In genomic region chr1:179096323-179096722, GRCm38 (mm10) we compare ENCODE assay signal across 26 mouse cellular contexts.
DNase-seq lines count a peak whose midpoint lies in the region; ATAC-seq and TF ChIP-seq lines count a peak whose summit lies in the region.
"Had no signal": no experiment of that assay in that cellular context is flagged by ENCODE, and none has a peak within 500 bp of the region (broad histone marks: within the 10 kb centered on the region; RNA-seq: fewer than 3 reads in every experiment).

No protein-coding gene starts in this region.

- H3K4me2 ChIP-seq in lung, embryonic 14.5 days = no peak overlapping the region
- H3K4me2 ChIP-seq: hindbrain, embryonic 13.5 days; liver, embryonic 11.5 days; lung, embryonic 15.5 days; midbrain, embryonic 12.5 days; neural tube, embryonic 12.5 days had no signal

- DNase-seq in heart, adult 11 months = peak; percentile 70
- no peak for DNase-seq in heart, embryonic 10.5 days (ENCODE audit: low spot score)
- peak; percentile 28 for DNase-seq in lung, embryonic 14.5 days
- no peak for DNase-seq in lung, postnatal 36 days
- DNase-seq in forelimb bud, embryonic 11.5 days (ENCODE audit: low read depth, low spot score) = peak; percentile 48
- DNase-seq in retina, embryonic 14.5 days (ENCODE audit: low spot score) = peak; percentile 10
- DNase-seq in adrenal gland, postnatal 10 days = no peak
- DNase-seq: adrenal gland, postnatal 25 days; cerebellum, adult 11-12 months; cerebellum, postnatal 14 days; heart, adult 18-20 months; kidney, adult 9 months; kidney, postnatal 36 days; layer of hippocampus, adult 9-11 months; right cerebral cortex, postnatal 14 days had no signal

- H3K36me3 ChIP-seq in heart, embryonic 10.5 days = no peaks in the 10 kb centered on the region
- H3K36me3 ChIP-seq in lung, embryonic 14.5 days (ENCODE audit: insufficient read depth) = no peaks in the 10 kb centered on the region
- H3K36me3 ChIP-seq: hindbrain, embryonic 13.5 days; lung, embryonic 15.5 days; midbrain, embryonic 12.5 days; neural tube, embryonic 12.5 days had no signal

- no peak for ATAC-seq in lung, embryonic 14.5 days (ENCODE audit: insufficient read depth)
- ATAC-seq in megakaryocyte progenitor cell, adult 5-6 weeks (replicated peaks; ENCODE audit: poor library complexity) = no peak
- ATAC-seq: activated CD4-positive, CD25-positive, alpha-beta regulatory T cell, adult 4 months; inflammation-experienced regulatory T-cells, adult 6 months had no signal

- no peak for TF ChIP-seq CTCF in lung, embryonic 14.5 days (IDR thresholded peaks at IDR 0.05; ENCODE audit: low read depth)

- H3K27ac ChIP-seq in heart, embryonic 10.5 days = no peak overlapping the region
- H3K27ac ChIP-seq in lung, embryonic 14.5 days (ENCODE audit: low read depth) = no peak overlapping the region
- H3K27ac ChIP-seq: hindbrain, embryonic 13.5 days; left cerebral cortex, adult 2 months; lung, embryonic 15.5 days; macrophage; midbrain, embryonic 12.5 days; neural tube, embryonic 12.5 days had no signal

- no peak overlapping the region for H3K4me3 ChIP-seq in heart, embryonic 10.5 days
- no peak overlapping the region for H3K4me3 ChIP-seq in lung, embryonic 14.5 days (ENCODE audit: low read depth, low read length)
- H3K4me3 ChIP-seq: hindbrain, embryonic 13.5 days; left cerebral cortex, adult 2 months; lung, embryonic 15.5 days; midbrain, embryonic 12.5 days; neural tube, embryonic 12.5 days had no signal

- no peaks in the 10 kb centered on the region for H3K9me3 ChIP-seq in heart, embryonic 10.5 days
- H3K9me3 ChIP-seq in lung, embryonic 14.5 days (ENCODE audit: low read depth, low read length) = no peaks in the 10 kb centered on the region
- H3K9me3 ChIP-seq: G1E; hindbrain, embryonic 13.5 days; lung, embryonic 15.5 days; midbrain, embryonic 12.5 days; neural tube, embryonic 12.5 days had no signal

- H3K9ac ChIP-seq in lung, embryonic 14.5 days = no peak overlapping the region
- H3K9ac ChIP-seq: hindbrain, embryonic 13.5 days; lung, embryonic 15.5 days; midbrain, embryonic 12.5 days; neural tube, embryonic 12.5 days had no signal

- H3K27me3 ChIP-seq in heart, embryonic 10.5 days (ENCODE audit: insufficient read depth, poor library complexity, severe bottlenecking) = no peaks in the 10 kb centered on the region
- no peaks in the 10 kb centered on the region for H3K27me3 ChIP-seq in lung, embryonic 14.5 days (ENCODE audit: insufficient read depth, low read length)
- H3K27me3 ChIP-seq: hindbrain, embryonic 13.5 days; lung, embryonic 15.5 days; neural tube, embryonic 12.5 days had no signal

- H3K4me1 ChIP-seq in heart, embryonic 10.5 days = peaks cover 27% of the 10 kb centered on the region
- H3K4me1 ChIP-seq in lung, embryonic 14.5 days (ENCODE audit: insufficient read depth) = peaks cover 2% of the 10 kb centered on the region; the same call in 1 of the 2 replicates
- H3K4me1 ChIP-seq: hindbrain, embryonic 13.5 days; lung, embryonic 15.5 days; neural tube, embryonic 12.5 days had no signal

- WGBS in heart, embryonic 10.5 days = 65% methylated on average over 5 of the region's 5 CpGs
- 45% methylated on average over 5 of the region's 5 CpGs for WGBS in lung, embryonic 14.5 days

Comparison
In these comparisons a context has a peak if more than half of its experiments do, and no peak if none do; other contexts are left out.
1. DNase-seq: peak in heart, adult 11 months (single experiment), lung, embryonic 14.5 days (single experiment), forelimb bud, embryonic 11.5 days (single experiment) and retina, embryonic 14.5 days (single experiment); none in heart, embryonic 10.5 days (single experiment), lung, postnatal 36 days (single experiment) and adrenal gland, postnatal 10 days (single experiment).